8 mouse cellular contexts compared by ENCODE assay signal in the genomic region with DNA sequence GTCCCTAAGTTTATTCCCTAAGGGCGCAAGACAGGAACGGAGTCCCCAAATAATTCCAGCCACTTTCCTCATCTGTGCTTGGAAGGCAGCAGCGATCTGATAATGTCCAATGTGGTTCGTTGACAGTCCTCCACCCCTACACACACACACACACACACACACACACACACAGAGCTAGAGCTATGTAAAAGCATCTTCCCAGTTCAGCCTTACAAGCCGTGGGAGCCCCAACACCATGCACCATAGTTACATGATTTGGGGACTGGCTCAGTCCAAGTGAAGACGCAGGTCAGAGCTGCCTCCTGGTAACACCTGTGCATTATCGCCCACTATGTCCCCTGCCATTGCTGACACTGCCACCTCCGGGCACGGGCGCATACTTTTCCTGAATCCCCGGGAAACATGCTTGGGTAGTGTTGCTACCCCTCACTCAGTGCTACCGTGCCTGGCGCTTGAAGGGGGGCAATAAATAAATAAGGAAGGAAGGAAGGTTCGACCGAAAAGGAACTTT. TPM values are rescaled to one million over a fixed set of nuclear protein-coding genes. Genes with fewer than 3 reads are reported as not detected.
DNase-seq lines count a peak whose midpoint lies in the region; ATAC-seq and TF ChIP-seq lines count a peak whose summit lies in the region.

No protein-coding gene starts in this region.

- TF ChIP-seq CTCF in layer of hippocampus, adult 2 months (conservative IDR thresholded peaks at IDR 0.05), result no peak

- H3K9ac ChIP-seq in embryonic facial prominence, embryonic 12.5 days, result peak overlapping the region; percentile 47
- peak overlapping the region; percentile 62 for H3K9ac ChIP-seq in hindbrain, embryonic 14.5 days
- H3K9ac ChIP-seq in midbrain, embryonic 14.5 days (replicated peaks; ENCODE audit: low read length), result peak overlapping the region; percentile 81

- no peaks in the 10 kb centered on the region for H3K9me3 ChIP-seq in embryonic facial prominence, embryonic 12.5 days
- no peaks in the 10 kb centered on the region for H3K9me3 ChIP-seq in hindbrain, embryonic 14.5 days (ENCODE audit: control insufficient read depth, low read length)
- no peaks in the 10 kb centered on the region for H3K9me3 ChIP-seq in midbrain, embryonic 14.5 days (ENCODE audit: control insufficient read depth, low read length)

- 2% methylated on average over 15 of the region's 15 CpGs for WGBS in embryonic facial prominence, embryonic 12.5 days
- WGBS in hindbrain, embryonic 14.5 days, result 0% methylated on average over 15 of the region's 15 CpGs
- WGBS in midbrain, embryonic 14.5 days, result 0% methylated on average over 15 of the region's 15 CpGs

- H3K27ac ChIP-seq in layer of hippocampus, adult 2 months, result peak overlapping the region; percentile 94
- no peak overlapping the region for H3K27ac ChIP-seq in embryonic facial prominence, embryonic 12.5 days
- peak overlapping the region; percentile 96; the same call in 1 of the 2 replicates for H3K27ac ChIP-seq in hindbrain, embryonic 14.5 days
- H3K27ac ChIP-seq in midbrain, embryonic 14.5 days (replicated peaks; ENCODE audit: low read depth, low read length), result peak overlapping the region; percentile 93; the same call in 1 of the 2 replicates

- 0 out of 2 replicates have a peak, but pooled peaks cover 2% of the 10 kb centered on the region for H3K36me3 ChIP-seq in embryonic facial prominence, embryonic 12.5 days
- H3K36me3 ChIP-seq in hindbrain, embryonic 14.5 days (replicated peaks; ENCODE audit: control insufficient read depth, insufficient read depth), result peaks cover 7% of the 10 kb centered on the region
- 0 out of 2 replicates have a peak, but pooled peaks cover under 1% of the 10 kb centered on the region for H3K36me3 ChIP-seq in midbrain, embryonic 14.5 days (ENCODE audit: control insufficient read depth, insufficient read depth, low read length)

- peak; percentile 7; the same call in 1 of the 2 replicates for ATAC-seq in embryonic facial prominence, embryonic 12.5 days (ENCODE audit: insufficient number of reproducible peaks, insufficient read depth, low FRiP score, low TSS enrichment)
- peak; percentile 28; the same call in 1 of the 2 replicates for ATAC-seq in hindbrain, embryonic 14.5 days (ENCODE audit: low FRiP score)
- ATAC-seq in midbrain, embryonic 14.5 days (ENCODE audit: low FRiP score, low TSS enrichment), result peak; percentile 32

- peak overlapping the region; percentile 80 for H3K4me3 ChIP-seq in layer of hippocampus, adult 2 months
- peak overlapping the region; percentile 64 for H3K4me3 ChIP-seq in embryonic facial prominence, embryonic 12.5 days
- peak overlapping the region; percentile 71 for H3K4me3 ChIP-seq in hindbrain, embryonic 14.5 days (replicated peaks; ENCODE audit: low read length)
- H3K4me3 ChIP-seq in midbrain, embryonic 14.5 days (replicated peaks; ENCODE audit: low read depth, low read length), result peak overlapping the region; percentile 60

- peak overlapping the region; percentile 84 for H3K4me2 ChIP-seq in embryonic facial prominence, embryonic 12.5 days (replicated peaks)
- peak overlapping the region; percentile 85 for H3K4me2 ChIP-seq in hindbrain, embryonic 14.5 days (replicated peaks)
- peak overlapping the region; percentile 91 for H3K4me2 ChIP-seq in midbrain, embryonic 14.5 days (ENCODE audit: low read length)

- peaks cover 16% of the 10 kb centered on the region; the same call in 1 of the 2 replicates for H3K27me3 ChIP-seq in embryonic facial prominence, embryonic 12.5 days
- H3K27me3 ChIP-seq in hindbrain, embryonic 14.5 days (ENCODE audit: control insufficient read depth, insufficient read depth, low read length), result peaks cover 12% of the 10 kb centered on the region; the same call in 1 of the 2 replicates
- peaks cover 12% of the 10 kb centered on the region; the same call in 1 of the 2 replicates for H3K27me3 ChIP-seq in midbrain, embryonic 14.5 days (ENCODE audit: control insufficient read depth, insufficient read depth, low read length)

- H3K4me1 ChIP-seq in embryonic facial prominence, embryonic 12.5 days, result peaks cover 17% of the 10 kb centered on the region
- H3K4me1 ChIP-seq in hindbrain, embryonic 14.5 days (replicated peaks; ENCODE audit: control insufficient read depth, insufficient read depth, low read length), result peaks cover 34% of the 10 kb centered on the region
- H3K4me1 ChIP-seq in midbrain, embryonic 14.5 days (ENCODE audit: control insufficient read depth, insufficient read depth, low read length), result peaks cover 23% of the 10 kb centered on the region; the same call in 1 of the 2 replicates

- DNase-seq in layer of hippocampus, adult 2 months (ENCODE audit: low spot score in 2 of 2), result no peak
- no peak for DNase-seq in layer of hippocampus, adult 9-11 months
- DNase-seq in hindbrain, embryonic 14.5 days (ENCODE audit: low spot score), result no peak
- DNase-seq in midbrain, embryonic 14.5 days, result no peak
- DNase-seq in ovary, adult 18-20 months (ENCODE audit: low spot score), result no peak
- no peak for DNase-seq in left cerebral cortex, adult 11 months (ENCODE audit: low spot score)
- DNase-seq in ovary, postnatal 36 days (ENCODE audit: low spot score), result no peak

RNA-seq across cellular contexts. Expression of gene Pfkfb3, which starts 51.6 kb away (rescaled TPM):
- 10 to 100 TPM; 36.8 to 40.1 TPM for total RNA-seq in layer of hippocampus, adult 2 months (2021)
- polyA plus RNA-seq in embryonic facial prominence, embryonic 12.5 days (2016; fragmentation: Nextera tagmentation; extraction: Ambion mirVana), result 14.2 and 16.2 TPM in 2 replicates
- 27.6 and 32.0 TPM in 2 replicates for polyA plus RNA-seq in hindbrain, embryonic 14.5 days (2014; fragmentation: Nextera tagmentation; extraction: Ambion mirVana)
- 28.7 and 31.4 TPM in 2 replicates for polyA plus RNA-seq in midbrain, embryonic 14.5 days (2014; fragmentation: Nextera tagmentation; extraction: Ambion mirVana)
